Mouse (Mus musculus) erythroid progenitor cell, adult 5-6 weeks (primary cell): ENCODE data around the gene Pom121l2. TPM values are rescaled to one million over a fixed set of nuclear protein-coding genes. Genes with fewer than 3 reads are reported as not detected.
A peak's percentile ranks its signal among the peaks of the same experiment; 100 is the strongest.

ENCODE experiments used
- ATAC-seq: replicated peaks from 2 replicates; pipeline ENCODE4 v1.8.0; 2016; ENCODE audit warnings: moderate number of reproducible peaks, mild to moderate bottlenecking, moderate TSS enrichment, inconsistent platforms; ENCODE audit not compliant: poor library complexity, low FRiP score, severe bottlenecking
- total RNA-seq, 2 experiments: library from RNA; stranded (forward) in 1 of 2; stranded (reverse) in 1 of 2; fragments of 150-400 nt in 1 of 2; fragments of 186-747, 209-891 nt in 1 of 2; gene quantifications; 2 replicates each; pipeline versions ENCODE4 v1.2.3 to v1.2.4; 2015 to 2017; ENCODE audit warnings: low replicate concordance in 2 of 2

Pom121l2 gene
- total RNA-seq, 2 experiments from 2014 or later = not detected

GRCm38 (mm10) chr13:21992550-21992949, 11.6 kb downstream of the Pom121l2 start:
- no peak for ATAC-seq

DNA sequence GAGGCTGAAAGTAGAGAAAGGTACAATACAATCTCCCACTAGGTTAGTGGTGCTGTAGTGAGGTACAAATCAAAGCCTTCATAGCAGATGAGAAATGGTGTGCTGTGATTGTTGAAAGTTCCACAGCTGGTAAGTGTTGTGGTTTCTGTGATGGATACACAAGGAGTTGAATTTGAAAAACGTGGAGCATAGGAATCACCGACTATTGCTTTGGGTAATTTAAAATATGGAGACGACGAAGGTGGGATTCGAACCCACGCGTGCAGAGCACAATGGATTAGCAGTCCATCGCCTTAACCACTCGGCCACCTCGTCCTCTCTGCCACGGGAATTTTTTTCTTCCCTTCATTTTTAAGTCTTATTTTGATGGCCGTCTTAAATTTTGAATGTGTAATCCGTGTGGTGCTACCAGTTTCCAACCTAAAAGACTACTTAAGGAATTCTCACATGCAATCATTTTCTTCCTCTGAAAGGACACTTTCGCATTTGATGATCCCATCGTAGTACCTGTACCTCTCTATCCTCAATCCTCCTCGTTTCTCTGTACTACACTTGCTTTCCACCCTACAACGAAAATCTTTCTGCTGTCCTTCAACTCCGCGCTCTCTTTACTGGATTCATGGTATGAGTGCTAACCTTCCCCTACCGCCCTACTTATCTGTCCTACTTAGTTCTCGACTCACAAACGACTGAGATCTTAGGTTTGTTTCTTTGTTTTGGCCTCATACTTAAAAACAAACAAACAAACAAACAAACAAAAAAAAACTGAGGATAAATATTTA, 13.2 kb downstream of the Pom121l2 start:
- ATAC-seq = no peak

- no peak for ATAC-seq
Observed at GRCm38 (mm10) chr13:21994896-21995295, 13.9 kb downstream of the Pom121l2 start.

- no peak for ATAC-seq
Observed at GRCm38 (mm10) chr13:21995331-21995914, 14.4 kb downstream of the Pom121l2 start.

DNA sequence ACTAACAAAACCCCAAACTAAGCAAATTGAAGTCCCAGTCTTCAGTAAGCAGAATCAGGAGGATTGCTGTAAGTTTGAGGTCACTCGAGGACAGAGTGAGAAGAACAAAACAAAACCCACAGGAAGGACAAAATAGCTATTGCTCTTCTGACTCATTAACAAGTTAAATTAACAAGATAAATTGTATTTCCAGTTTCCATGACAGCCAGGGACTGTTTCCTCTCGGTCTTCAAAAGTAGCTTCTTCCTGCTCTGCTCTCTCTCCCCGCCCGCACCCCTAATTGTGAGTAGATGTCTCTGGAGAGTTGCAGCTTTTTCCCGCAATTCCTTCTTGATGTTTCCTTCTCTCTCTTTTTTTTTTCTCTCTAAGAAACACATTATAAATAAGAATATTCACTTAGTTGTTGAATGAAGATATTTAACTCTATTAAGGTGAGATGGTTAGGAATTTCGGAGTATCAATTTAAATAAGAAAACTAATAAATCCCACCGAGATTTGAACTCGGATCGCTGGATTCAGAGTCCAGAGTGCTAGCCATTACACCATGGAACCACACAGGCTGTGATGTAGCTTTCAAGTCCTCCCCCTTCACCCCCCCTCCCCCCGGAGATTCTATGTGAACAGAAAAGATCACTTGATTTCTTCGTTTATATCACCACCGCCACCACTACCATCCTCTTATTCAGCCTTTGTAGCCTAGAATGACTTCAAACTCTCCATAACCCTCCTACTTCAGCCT, 15.3 kb downstream of the Pom121l2 start:
- no peak for ATAC-seq

GRCm38 (mm10) chr13:21996840-21997185, 15.8 kb downstream of the Pom121l2 start:
- ATAC-seq = no peak

- ATAC-seq = no peak
Observed at GRCm38 (mm10) chr13:21997201-21997820, 16.3 kb downstream of the Pom121l2 start.

- ATAC-seq = no peak
Observed at GRCm38 (mm10) chr13:21997821-21998220, 16.8 kb downstream of the Pom121l2 start.

- ATAC-seq = no peak
Observed at GRCm38 (mm10) chr13:21998412-21998811, 17.4 kb downstream of the Pom121l2 start.

GRCm38 (mm10) chr13:21999147-21999546, 18.2 kb downstream of the Pom121l2 start:
- ATAC-seq = no peak

- ATAC-seq = no peak
Observed at GRCm38 (mm10) chr13:22001346-22001745, 20.4 kb downstream of the Pom121l2 start.

GRCm38 (mm10) chr13:22001823-22002222, 20.8 kb downstream of the Pom121l2 start:
- no peak for ATAC-seq

DNA sequence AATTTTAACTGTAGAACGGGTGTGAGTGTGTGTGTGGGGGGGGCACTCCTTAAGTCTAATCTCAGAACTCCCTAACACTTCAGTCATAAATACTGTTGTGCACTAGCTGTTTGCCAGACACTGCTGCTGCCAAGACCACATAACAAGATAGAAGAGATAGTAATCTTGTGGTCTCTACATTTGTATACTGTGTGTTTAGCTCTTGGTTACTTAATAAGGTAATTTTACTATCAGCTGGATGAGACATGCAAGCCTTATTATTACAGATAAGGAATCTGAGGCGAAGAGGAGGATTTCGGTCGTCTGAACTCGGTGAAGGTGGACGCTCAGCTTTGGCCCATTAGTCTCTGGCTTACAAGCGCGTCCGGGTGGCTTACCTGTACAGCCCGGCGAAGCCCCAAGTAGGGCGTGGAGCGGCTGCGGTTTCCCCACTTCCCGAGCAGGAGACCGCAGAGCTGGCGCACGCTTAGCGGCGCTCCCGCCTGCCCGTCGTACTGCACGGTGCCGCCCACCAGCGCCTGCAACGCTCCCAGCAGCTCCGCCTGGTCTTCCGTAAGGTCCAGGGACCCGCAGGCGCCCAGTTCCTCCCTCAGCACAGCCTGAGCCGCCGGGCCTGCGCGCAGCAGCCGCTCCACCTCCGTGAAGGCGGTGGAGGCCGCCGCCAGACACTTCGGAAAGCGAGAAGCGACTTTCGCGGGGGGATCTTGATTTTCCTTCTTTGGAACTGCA, 24.8 kb downstream of the Pom121l2 start:
- ATAC-seq = peak; percentile 23; the same call in 1 of the 2 replicates

GRCm38 (mm10) chr13:22006334-22007120, 25.5 kb downstream of the Pom121l2 start:
- ATAC-seq = peak; percentile 42

GRCm38 (mm10) chr13:22007121-22007510, 26.1 kb downstream of the Pom121l2 start:
- no peak for ATAC-seq

DNA sequence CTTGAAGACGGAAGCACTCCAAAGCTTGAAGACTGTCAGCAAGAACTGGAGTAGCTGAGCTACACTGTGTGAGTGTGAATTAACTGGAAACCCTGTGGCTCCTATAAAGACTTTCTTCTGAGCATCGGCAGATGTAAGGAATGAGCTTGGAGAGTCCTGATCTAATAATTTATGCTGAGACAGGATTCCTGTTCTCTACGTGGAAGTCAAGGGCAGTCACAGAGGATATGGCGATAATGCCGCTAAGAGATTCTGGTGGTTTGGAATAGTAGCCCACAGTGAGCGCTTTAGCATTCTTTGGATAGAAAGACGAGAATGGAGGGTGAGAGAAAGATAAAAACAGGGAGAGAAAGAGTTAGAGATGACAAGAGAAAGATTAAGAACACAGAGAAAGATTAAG, 26.9 kb downstream of the Pom121l2 start:
- ATAC-seq = no peak

- ATAC-seq = no peak
Observed at GRCm38 (mm10) chr13:22008707-22009106, 27.7 kb downstream of the Pom121l2 start.

- ATAC-seq = no peak
Observed at GRCm38 (mm10) chr13:22009642-22010041, 28.6 kb downstream of the Pom121l2 start, which contains the start of gene Prss16. Gene Prss16 (minus strand): TSS chr13:22009742.

DNA sequence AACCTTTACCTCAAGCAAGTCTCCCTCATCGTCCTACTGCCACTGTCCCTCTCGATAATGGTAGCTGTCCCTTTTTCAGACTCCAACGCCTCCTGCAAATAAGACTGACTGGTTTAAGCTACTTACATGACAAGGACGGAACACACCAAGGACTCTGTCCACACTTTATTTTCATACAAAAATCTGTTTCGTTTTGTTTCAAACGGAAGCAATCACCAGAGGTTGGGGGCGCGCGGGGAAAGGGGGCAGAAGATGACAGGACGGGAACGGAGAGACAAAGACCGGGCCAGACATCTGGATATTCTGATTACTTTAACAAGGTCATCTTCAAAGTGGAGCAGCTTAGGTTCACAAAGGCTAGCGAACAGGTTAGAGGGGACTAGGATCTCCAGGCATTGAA, 32.7 kb downstream of the Pom121l2 start:
- ATAC-seq = no peak
